Mouse (Mus musculus) MEL (cell line): ENCODE results near the gene Hltf. TPM values are rescaled to one million over a fixed set of nuclear protein-coding genes. Genes with fewer than 3 reads are reported as not detected.

Experiments used
- DNase-seq: peaks from one replicate; pipeline ENCODE4 v3.0.0; 2011; ENCODE audit warnings: low read depth, low spot score
- H3K27ac ChIP-seq: 2 replicates; pipeline ENCODE4 v1.5.1; 2012; ENCODE audit warnings: low read depth, mild to moderate bottlenecking, control low read depth, low read length, moderate library complexity; ENCODE audit not compliant: control insufficient read depth
- H3K27me3 ChIP-seq, 2 experiments: fragments of 150-350 bp in 1 of 2; sonication (generic) in 1 of 2; 2 replicates each; pipeline ENCODE4 v1.6.1; 2012; ENCODE audit warnings: low read length in 2 of 2, mild to moderate bottlenecking in 2 of 2, improper control_type of control experiment in 1 of 2, moderate library complexity in 1 of 2; ENCODE audit not compliant: insufficient read depth in 2 of 2, control insufficient read depth in 1 of 2
- H3K36me3 ChIP-seq, 2 experiments: 2 replicates each; pipeline ENCODE4 v1.6.1; 2012 to 2014; ENCODE audit warnings: low read length in 2 of 2, improper control_type of control experiment in 1 of 2, inconsistent platforms in 1 of 2, mild to moderate bottlenecking in 1 of 2; ENCODE audit not compliant: insufficient read depth in 2 of 2, control insufficient read depth in 1 of 2
- H3K4me1 ChIP-seq, 2 experiments: fragments of 150-350 bp in 1 of 2; sonication (generic) in 1 of 2; 2 replicates each; pipeline ENCODE4 v1.6.1; 2012; ENCODE audit warnings: low read length in 2 of 2, improper control_type of control experiment in 1 of 2, mild to moderate bottlenecking in 1 of 2; ENCODE audit not compliant: insufficient read depth in 2 of 2, control insufficient read depth in 1 of 2
- H3K4me3 ChIP-seq, 2 experiments: fragments of 150-350 bp in 1 of 2; sonication (generic) in 1 of 2; 2 replicates each; pipeline ENCODE4 v1.5.1; 2012; ENCODE audit warnings: low read depth in 2 of 2, low read length in 2 of 2, mild to moderate bottlenecking in 2 of 2, moderate library complexity in 2 of 2, control low read depth in 1 of 2, improper control_type of control experiment in 1 of 2; ENCODE audit not compliant: control insufficient read depth in 1 of 2, insufficient read depth in 1 of 2
- H3K79me2 ChIP-seq: 2 replicates; pipeline ENCODE4 v1.6.1; 2012; ENCODE audit warnings: mild to moderate bottlenecking, low read length, moderate library complexity; ENCODE audit not compliant: control insufficient read depth, poor library complexity, insufficient read depth
- H3K9ac ChIP-seq: 2 replicates; pipeline ENCODE4 v1.6.1; 2012; ENCODE audit warnings: low read depth, mild to moderate bottlenecking, control low read depth, low read length, moderate library complexity; ENCODE audit not compliant: control insufficient read depth, poor library complexity, severe bottlenecking
- H3K9me3 ChIP-seq: fragments of 150-350 bp; sonication (generic); replicated peaks from 2 replicates; pipeline ENCODE4 v1.6.1; 2012; ENCODE audit warnings: mild to moderate bottlenecking, low read length, improper control_type of control experiment, moderate library complexity; ENCODE audit not compliant: insufficient read depth
- BHLHE40 ChIP-seq: IDR thresholded peaks from 2 replicates; pipeline ENCODE4 v1.6.1; 2012; ENCODE audit warnings: low read depth, mild to moderate bottlenecking, inconsistent platforms, low read length, improper control_type of control experiment, borderline replicate concordance
- CTCF ChIP-seq, 3 experiments: IDR thresholded peaks in 2 of 3; conservative IDR thresholded peaks in 1 of 3; 2 replicates each; pipeline ENCODE4 v1.5.1; 2011 to 2012; ENCODE audit warnings: low read length in 3 of 3, low read depth in 2 of 3, mild to moderate bottlenecking in 2 of 3, improper control_type of control experiment in 1 of 3, inconsistent platforms in 1 of 3, mixed read lengths in 1 of 3, moderate library complexity in 1 of 3; ENCODE audit not compliant: control insufficient read depth in 1 of 3, insufficient read depth in 1 of 3, poor library complexity in 1 of 3, severe bottlenecking in 1 of 3
- E2F4 ChIP-seq: IDR thresholded peaks from 2 replicates; pipeline ENCODE4 v1.6.1; 2011; ENCODE audit warnings: low read depth, low read length, improper control_type of control experiment, borderline replicate concordance
- ELF1 ChIP-seq: IDR thresholded peaks from 2 replicates; pipeline ENCODE4 v1.6.1; 2014; ENCODE audit warnings: low read depth, mild to moderate bottlenecking, inconsistent platforms, low read length, improper control_type of control experiment, moderate library complexity
- EP300 ChIP-seq, 2 experiments: IDR thresholded peaks; 2 replicates each; pipeline ENCODE4 v1.6.1; 2011; ENCODE audit warnings: improper control_type of control experiment in 2 of 2, low read length in 2 of 2, low read depth in 1 of 2, mild to moderate bottlenecking in 1 of 2
- ETS1 ChIP-seq: IDR thresholded peaks from 2 replicates; pipeline ENCODE4 v1.6.1; 2012; ENCODE audit warnings: low read depth, mild to moderate bottlenecking, inconsistent platforms, low read length, improper control_type of control experiment, moderate library complexity
- GATA1 ChIP-seq: IDR thresholded peaks from 2 replicates; pipeline ENCODE4 v1.6.1; 2011; ENCODE audit warnings: low read depth, low read length, improper control_type of control experiment
- JUND ChIP-seq: IDR thresholded peaks from 2 replicates; pipeline ENCODE4 v1.6.1; 2011; ENCODE audit warnings: low read depth, mild to moderate bottlenecking, improper control_type of control experiment, low read length
- KAT2A ChIP-seq: conservative IDR thresholded peaks from 2 replicates; pipeline ENCODE4 v1.6.1; 2012; ENCODE audit warnings: low read depth, low read length, improper control_type of control experiment, inconsistent platforms
- MXI1 ChIP-seq: IDR thresholded peaks from 2 replicates; pipeline ENCODE4 v1.6.1; 2011; ENCODE audit warnings: mild to moderate bottlenecking, low read depth, low read length, improper control_type of control experiment
- MYB ChIP-seq: IDR thresholded peaks from 2 replicates; pipeline ENCODE4 v1.6.1; 2011; ENCODE audit warnings: mild to moderate bottlenecking, low read depth, low read length, improper control_type of control experiment
- NRF1 ChIP-seq: IDR thresholded peaks from 2 replicates; pipeline ENCODE4 v1.6.1; 2014; ENCODE audit warnings: low read depth, mild to moderate bottlenecking, inconsistent platforms, low read length, improper control_type of control experiment, moderate library complexity; ENCODE audit not compliant: poor library complexity, insufficient read depth, severe bottlenecking
- POLR2A ChIP-seq, 2 experiments: IDR thresholded peaks; 2 replicates each; pipeline ENCODE4 v1.6.1; 2011 to 2012; ENCODE audit warnings: low read length in 2 of 2, mild to moderate bottlenecking in 2 of 2, control low read depth in 1 of 2, improper control_type of control experiment in 1 of 2, low read depth in 1 of 2, moderate library complexity in 1 of 2; ENCODE audit not compliant: control insufficient read depth in 1 of 2, insufficient read depth in 1 of 2, poor library complexity in 1 of 2
- POLR2AphosphoS2 ChIP-seq: IDR thresholded peaks from 2 replicates; pipeline ENCODE4 v1.6.1; 2011; ENCODE audit warnings: low read length, improper control_type of control experiment
- RAD21 ChIP-seq: IDR thresholded peaks from 2 replicates; pipeline ENCODE4 v1.6.1; 2011; ENCODE audit warnings: mild to moderate bottlenecking, low read depth, low read length, improper control_type of control experiment
- RCOR1 ChIP-seq: IDR thresholded peaks from 2 replicates; pipeline ENCODE4 v1.6.1; 2012; ENCODE audit warnings: low read depth, mild to moderate bottlenecking, inconsistent platforms, low read length, improper control_type of control experiment
- SIN3A ChIP-seq: IDR thresholded peaks from 2 replicates; pipeline ENCODE4 v1.6.1; 2012; ENCODE audit warnings: low read length, improper control_type of control experiment, inconsistent platforms
- TAL1 ChIP-seq: IDR thresholded peaks from 2 replicates; pipeline ENCODE4 v1.6.1; 2012; ENCODE audit warnings: mild to moderate bottlenecking, inconsistent platforms, low read length, moderate library complexity, mixed read lengths
- TCF12 ChIP-seq: IDR thresholded peaks from 2 replicates; pipeline ENCODE4 v1.6.1; 2014; ENCODE audit warnings: low read depth, mild to moderate bottlenecking, inconsistent platforms, low read length, improper control_type of control experiment, moderate library complexity
- ZMIZ1 ChIP-seq: IDR thresholded peaks from 2 replicates; pipeline ENCODE4 v1.6.1; 2012; ENCODE audit warnings: low read depth, mild to moderate bottlenecking, inconsistent platforms, low read length, improper control_type of control experiment, moderate library complexity
- ZNF384 ChIP-seq: IDR thresholded peaks from 2 replicates; pipeline ENCODE4 v1.6.1; 2012; ENCODE audit warnings: low read depth, mild to moderate bottlenecking, inconsistent platforms, low read length, improper control_type of control experiment
- polyA plus RNA-seq, 2 experiments: library from polyadenylated mRNA; stranded (reverse) in 1 of 2; unstranded in 1 of 2; fragments of >175 nt in 1 of 2; fragments of >200 nt in 1 of 2; gene quantifications; 2 replicates each; pipeline versions ENCODE4 v1.2.1 to v1.2.4; 2012; ENCODE audit warnings: low replicate concordance in 2 of 2, low read depth in 1 of 2; ENCODE audit not compliant: insufficient read length in 2 of 2, insufficient read depth in 1 of 2, missing spikeins in 1 of 2
- total RNA-seq: library from RNA; depleted of rRNA; stranded (reverse); fragments of 300-350 nt; gene quantifications from 2 replicates; pipeline ENCODE4 v1.2.3, GENCODE M21; 2012

Hltf gene
- total and polyA plus RNA-seq, 3 experiments = 9.8 to 10.0 TPM; not detected in 1

- no peaks in the 10 kb centered on the region for H3K79me2 ChIP-seq
- DNase-seq = peak; percentile 74
- peaks cover 2 to 7% of the 10 kb centered on the region in 2 experiments; a peak in 2 of 4 replicates for H3K4me1 ChIP-seq
- no peak overlapping the region for H3K4me3 ChIP-seq
- H3K36me3 ChIP-seq = peaks cover 12 to 27% of the 10 kb centered on the region in 2 experiments
- no peaks in the 10 kb centered on the region for H3K9me3 ChIP-seq
- no peak overlapping the region for H3K9ac ChIP-seq
- TF ChIP-seq TCF12 (peak; percentile 34; the same call in 1 of the 2 replicates), TAL1 (no peak), ZNF384 (no peak), RCOR1 (peak; percentile 80; the same call in 1 of the 2 replicates), MXI1 (peak; percentile 37; the same call in 1 of the 2 replicates), EP300 (IDR thresholded peaks at IDR 0.05; ENCODE audit: low read depth in 1 of 2, low read length in 2 of 2) (peak; percentile 56 to 76; a peak in 3 of 4 replicates), POLR2AphosphoS2 (no peak), GATA1 (peak; percentile 61), SIN3A (peak; percentile 24; the same call in 1 of the 2 replicates), ETS1 (peak; percentile 38)
- H3K27ac ChIP-seq = no peak overlapping the region; the same call in 1 of the 2 replicates
- no peaks in the 10 kb centered on the region for H3K27me3 ChIP-seq
Observed at GRCm38 (mm10) chr3:20018076-20018475, 39.5 kb upstream of the Hltf start.

DNA sequence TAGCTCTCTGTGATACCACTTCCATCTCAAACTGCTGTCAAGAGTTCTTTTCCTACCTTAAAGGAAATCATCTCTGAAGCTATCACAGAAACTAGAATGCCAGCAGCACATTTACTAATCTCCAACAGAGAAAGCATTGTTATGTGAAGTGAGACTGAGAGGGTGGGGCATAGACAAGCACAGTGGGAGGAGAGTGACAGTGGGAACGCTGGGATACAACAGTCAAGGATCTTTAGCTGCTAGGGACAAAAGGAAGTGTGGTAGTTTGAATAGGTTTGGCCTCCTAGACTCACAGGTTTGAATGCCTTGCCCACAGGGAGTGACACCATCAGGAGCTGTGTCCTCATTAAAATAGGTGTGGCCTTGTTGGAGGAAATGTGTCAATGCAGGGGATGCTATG lies 33.8 kb upstream of the Hltf start:
- H3K36me3 ChIP-seq = peaks cover 21 to 29% of the 10 kb centered on the region in 2 experiments
- no peak overlapping the region for H3K27ac ChIP-seq
- H3K4me1 ChIP-seq = peaks cover 12 to 16% of the 10 kb centered on the region in 2 experiments
- no peaks in the 10 kb centered on the region for H3K9me3 ChIP-seq
- H3K27me3 ChIP-seq = no peaks in the 10 kb centered on the region
- no peak overlapping the region for H3K4me3 ChIP-seq
- TF ChIP-seq POLR2AphosphoS2 = no peak
- no peak for TF ChIP-seq JUND
- TF ChIP-seq BHLHE40 = no peak
- no peak for TF ChIP-seq RCOR1
- TF ChIP-seq NRF1 = no peak
- no peak for TF ChIP-seq POLR2A (IDR thresholded peaks at IDR 0.05; ENCODE audit: control insufficient read depth in 1 of 2, insufficient read depth in 1 of 2, low read depth in 1 of 2, low read length in 2 of 2, poor library complexity in 1 of 2)
- TF ChIP-seq TAL1 = no peak
- TF ChIP-seq GATA1 = no peak
- no peak for TF ChIP-seq TCF12
- TF ChIP-seq MXI1 = no peak
- no peak for TF ChIP-seq E2F4
- TF ChIP-seq ZMIZ1 = no peak
- no peak for TF ChIP-seq KAT2A
- no peak for TF ChIP-seq MYB
- TF ChIP-seq RAD21 = no peak
- no peak for TF ChIP-seq CTCF (IDR thresholded peaks at IDR 0.05 in 2 of 3, conservative IDR thresholded peaks at IDR 0.05 in 1 of 3; ENCODE audit: control insufficient read depth in 1 of 3, insufficient read depth in 1 of 3, low read depth in 2 of 3, low read length in 3 of 3, poor library complexity in 1 of 3, severe bottlenecking in 1 of 3)
- TF ChIP-seq ELF1 = no peak
- H3K9ac ChIP-seq = no peak overlapping the region
- DNase-seq = no peak
- no peaks in the 10 kb centered on the region for H3K79me2 ChIP-seq
